Mouse (Mus musculus) T-helper 1 cell (primary cell): Measurements from ENCODE around the gene Wdr95.

ENCODE experiments used
- in situ Hi-C: fragments of 300-600 bp; cut with MboI, MseI; formaldehyde crosslinking; loops from one replicate; pipeline ENCODE4 v1.15.1; 2025; ENCODE audit warnings: high pct_unique_total_duplicates

Wdr95 gene

GRCm38 (mm10) chr5:149577449-149577848 lies 49.0 kb downstream of the Wdr95 start:
- in situ Hi-C loops: no loop called here

- in situ Hi-C loops: no loop called here
Measured at GRCm38 (mm10) chr5:149582642-149583262, 54.3 kb downstream of the Wdr95 start.

GRCm38 (mm10) chr5:149583507-149583906 lies 55.0 kb downstream of the Wdr95 start:
- in situ Hi-C loops: no loop called here

- in situ Hi-C loops: no loop called here
Measured at GRCm38 (mm10) chr5:149584154-149584655, 55.7 kb downstream of the Wdr95 start.

- in situ Hi-C loops: no loop called here
Measured at GRCm38 (mm10) chr5:149585231-149585630, 56.8 kb downstream of the Wdr95 start.

- in situ Hi-C loops: no loop called here
Measured at GRCm38 (mm10) chr5:149585910-149586309, 57.4 kb downstream of the Wdr95 start.

- in situ Hi-C loops: no loop called here
Measured at GRCm38 (mm10) chr5:149587327-149587895, 58.9 kb downstream of the Wdr95 start.

- in situ Hi-C loops: no loop called here
Measured at GRCm38 (mm10) chr5:149588814-149589534, 60.5 kb downstream of the Wdr95 start.

- in situ Hi-C loops: no loop called here
Measured at GRCm38 (mm10) chr5:149589932-149590331, 61.5 kb downstream of the Wdr95 start.

- in situ Hi-C loops: no loop called here
Measured at GRCm38 (mm10) chr5:149594215-149594614, 65.7 kb downstream of the Wdr95 start.

GRCm38 (mm10) chr5:149597351-149597750 lies 68.9 kb downstream of the Wdr95 start:
- in situ Hi-C loops: no loop called here

GRCm38 (mm10) chr5:149601996-149602395 lies 73.5 kb downstream of the Wdr95 start:
- in situ Hi-C loops: no loop called here

GRCm38 (mm10) chr5:149603241-149603640 lies 74.8 kb downstream of the Wdr95 start:
- in situ Hi-C loops: no loop called here

- in situ Hi-C loops: no loop called here
Measured at GRCm38 (mm10) chr5:149607083-149607720, 78.7 kb downstream of the Wdr95 start.

- in situ Hi-C loops: no loop called here
Measured at GRCm38 (mm10) chr5:149611476-149612164, 83.1 kb downstream of the Wdr95 start.

GRCm38 (mm10) chr5:149612165-149612518 lies 83.7 kb downstream of the Wdr95 start:
- in situ Hi-C loops: no loop called here

- in situ Hi-C loops: no loop called here
Measured at GRCm38 (mm10) chr5:149612740-149613139, 84.3 kb downstream of the Wdr95 start.

- in situ Hi-C loops: no loop called here
Measured at GRCm38 (mm10) chr5:149616138-149616537, 87.7 kb downstream of the Wdr95 start.

- in situ Hi-C loops: no loop called here
Measured at GRCm38 (mm10) chr5:149616817-149617216, 88.3 kb downstream of the Wdr95 start.

GRCm38 (mm10) chr5:149617776-149618425 lies 89.4 kb downstream of the Wdr95 start:
- in situ Hi-C loops: no loop called here

GRCm38 (mm10) chr5:149622152-149622551 lies 93.7 kb downstream of the Wdr95 start:
- in situ Hi-C loops: no loop called here
